Mouse (Mus musculus): Measurements from ENCODE around the gene Pank4. TPM values are rescaled to one million over a fixed set of nuclear protein-coding genes. Genes with fewer than 3 reads are reported as not detected.

Pank4 gene
- 10 to 100 TPM; 45.1 to 45.5 TPM for total RNA-seq (2021)
- long read RNA-seq, experiment 1, transcript Pank4-201 (19 exons, 2,508 nt): major isoform, 47 of 76 reads
- long read RNA-seq, experiment 1, partial matches to known transcripts: 2 of 76 reads
- long read RNA-seq, experiment 1, other reads (novel, unspliced or antisense): 27 of 76 reads
- long read RNA-seq, experiment 2, transcript Pank4-201 (19 exons, 2,508 nt): major isoform, 26 of 75 reads
- long read RNA-seq, experiment 2, partial matches to known transcripts: 4 of 75 reads
- long read RNA-seq, experiment 2, other reads (novel, unspliced or antisense): 44 of 75 reads

DNA sequence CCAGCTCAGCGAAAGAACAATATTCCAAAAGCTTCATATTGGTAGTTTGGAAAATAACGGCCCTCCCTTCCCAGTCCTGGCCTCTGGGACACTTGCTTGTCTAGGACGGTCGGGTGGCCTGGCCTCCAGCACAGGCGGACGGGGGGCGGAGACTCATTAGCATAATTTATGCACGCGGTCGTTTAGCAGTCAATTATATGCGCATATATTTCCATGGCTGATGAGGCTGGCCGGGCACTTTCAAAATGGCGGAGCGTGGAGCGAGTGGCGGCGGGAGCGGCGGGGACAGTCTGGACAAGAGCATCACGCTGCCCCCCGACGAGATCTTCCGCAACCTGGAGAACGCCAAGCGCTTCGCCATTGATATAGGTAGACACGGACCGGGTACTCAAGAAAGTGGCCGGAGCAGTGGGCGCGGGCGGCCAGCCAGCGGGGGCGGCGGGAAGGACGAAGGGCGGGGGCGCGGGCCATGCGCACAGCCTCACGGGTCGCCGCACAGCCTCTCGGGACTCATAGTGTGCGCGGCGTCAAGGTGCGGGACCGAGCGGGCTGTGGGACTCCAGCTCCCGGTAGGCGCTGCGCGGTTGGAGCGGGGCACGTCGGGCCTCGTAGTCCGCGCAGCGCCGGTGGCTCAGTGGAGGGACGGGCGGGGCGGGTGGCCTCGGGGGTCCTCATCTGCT is at the start of gene Pank4:
Gene Pank4 (plus strand): TSS at position 223 of the 680 bp plus-strand sequence.
- H3K27ac ChIP-seq: peak within 1 kb of the TSS; percentile 98
- H3K4me3 ChIP-seq: peak within 1 kb of the TSS; percentile 86
- DNase-seq (ENCODE audit: extremely low spot score in 1 of 2, low spot score in 2 of 2): peak; percentile 91 to 92
- TF ChIP-seq CTCF (IDR thresholded peaks at IDR 0.05): no peak
- intact Hi-C loops (cut with DNase I): loop anchor here (2.0 to 10.0 kb wide), 3 partner anchors 19 to 809 kb away; no protein-coding TSS in a partner anchor

DNA sequence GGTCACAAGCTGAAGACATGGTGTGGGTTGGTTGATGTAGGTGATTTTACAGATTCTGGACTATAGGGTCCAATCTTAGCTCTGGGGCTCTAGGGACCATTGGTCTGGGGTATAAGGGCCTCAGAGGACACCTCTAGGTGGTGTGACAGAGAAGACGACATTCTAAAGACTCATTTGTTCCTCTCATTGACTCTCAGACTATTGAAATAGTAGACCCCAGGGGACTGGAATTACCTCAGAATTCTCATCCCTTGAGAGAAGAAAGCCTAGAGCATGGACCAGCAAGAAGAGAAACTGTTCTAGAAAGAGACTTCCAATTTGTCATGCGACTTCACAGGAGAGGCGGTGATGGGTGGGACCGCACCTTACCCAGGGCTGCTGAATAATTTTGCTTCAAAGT is 49.7 kb upstream of the Pank4 start:
- Histone ChIP-seq H3K27ac (no peak overlapping the region), H3K4me3 (no peak overlapping the region)
- no peak for DNase-seq (ENCODE audit: extremely low spot score in 1 of 2, low spot score in 2 of 2)
- TF ChIP-seq CTCF (IDR thresholded peaks at IDR 0.05): no peak
- intact Hi-C loops (cut with DNase I): no loop called here

DNA sequence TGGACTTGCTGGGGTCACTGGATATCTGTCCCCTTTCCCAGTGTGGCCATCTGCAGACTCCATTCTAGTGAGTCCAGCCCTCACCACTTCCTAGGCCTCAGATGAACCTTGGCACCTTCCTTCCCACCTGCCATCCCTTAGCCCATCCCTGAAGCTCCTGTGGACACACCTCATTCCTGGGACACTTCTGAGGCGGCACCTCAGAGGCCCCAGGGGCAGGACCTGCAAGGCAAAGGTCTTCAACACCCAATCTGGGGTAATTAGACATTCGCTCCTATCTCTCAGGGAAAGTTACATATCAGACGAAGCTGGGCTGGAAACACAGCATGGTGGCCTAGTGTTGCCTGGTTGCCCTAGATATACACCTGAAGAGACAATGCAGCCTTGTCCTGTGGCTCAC is 49.2 kb upstream of the Pank4 start:
- Histone ChIP-seq H3K27ac (no peak overlapping the region), H3K4me3 (no peak overlapping the region)
- DNase-seq (ENCODE audit: extremely low spot score in 1 of 2, low spot score in 2 of 2): no peak
- no peak for TF ChIP-seq CTCF (IDR thresholded peaks at IDR 0.05)
- intact Hi-C loops (cut with DNase I): no loop called here

DNA sequence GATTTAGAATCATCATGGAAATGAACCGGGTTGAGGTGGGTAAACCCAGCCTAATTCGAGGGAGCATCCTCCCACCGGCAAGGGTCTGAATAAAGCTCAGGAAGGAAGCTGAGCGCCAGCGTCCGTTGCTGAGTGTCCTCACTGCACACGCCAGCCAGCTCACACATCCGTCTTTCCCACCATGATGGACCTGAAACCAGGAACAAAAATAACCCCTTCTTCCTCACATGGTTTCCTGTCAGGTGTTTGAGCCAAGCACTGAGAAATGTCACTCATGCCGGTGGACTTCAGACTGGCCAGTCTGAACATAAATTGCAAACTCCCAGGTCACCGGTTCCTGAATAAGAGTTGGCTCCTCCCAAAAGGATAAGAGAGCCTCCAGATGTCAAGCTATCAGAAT is 48.6 kb upstream of the Pank4 start:
- Histone ChIP-seq H3K27ac (no peak overlapping the region), H3K4me3 (no peak overlapping the region)
- intact Hi-C loops (cut with DNase I): no loop called here
- no peak for TF ChIP-seq CTCF (IDR thresholded peaks at IDR 0.05)
- no peak for DNase-seq (ENCODE audit: extremely low spot score in 1 of 2, low spot score in 2 of 2)

DNA sequence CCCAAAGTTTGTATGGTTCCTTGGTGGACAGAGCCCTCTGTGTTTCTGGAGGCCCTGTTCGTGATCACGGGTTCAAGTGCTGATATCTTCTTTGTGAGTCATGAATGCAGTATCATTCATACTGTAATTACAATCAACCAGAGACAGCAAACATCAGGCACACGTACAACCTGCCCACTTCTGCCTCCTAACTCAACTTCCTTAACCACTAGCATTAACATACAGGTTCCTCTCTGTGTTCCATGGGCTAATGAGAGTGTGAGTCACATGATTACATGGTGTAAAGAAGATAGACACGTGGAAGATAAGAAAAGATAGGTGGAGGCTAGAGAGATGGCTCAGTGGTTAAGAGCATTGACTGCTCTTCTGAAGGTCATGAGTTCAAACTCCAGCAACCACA is 47.3 kb upstream of the Pank4 start:
- no peak overlapping the region for H3K27ac ChIP-seq
- intact Hi-C loops (cut with DNase I): no loop called here

DNA sequence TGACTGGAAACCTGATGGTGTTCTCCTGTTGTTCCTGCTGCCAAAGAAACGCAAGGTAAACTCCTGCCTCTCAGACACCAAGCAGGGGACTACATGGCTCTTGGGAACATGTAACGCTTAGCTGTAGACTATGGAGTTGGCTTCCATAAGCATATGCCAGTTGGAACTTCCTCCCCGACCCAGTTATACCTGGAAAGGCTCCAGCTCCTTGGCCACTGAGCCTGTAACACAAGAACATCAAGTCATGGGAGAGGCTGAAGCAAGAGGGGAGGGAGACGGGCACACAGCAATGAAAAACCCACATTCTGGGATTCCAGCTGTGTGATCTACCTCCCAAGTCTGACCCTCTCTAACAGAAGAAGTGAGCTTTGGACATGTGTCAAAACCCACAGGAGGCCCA is 41.6 kb upstream of the Pank4 start:
- H3K4me3 ChIP-seq: no peak overlapping the region
- intact Hi-C loops (cut with DNase I): no loop called here
- DNase-seq (ENCODE audit: extremely low spot score in 1 of 2, low spot score in 2 of 2): no peak
- H3K27ac ChIP-seq: no peak overlapping the region
- no peak for TF ChIP-seq CTCF (IDR thresholded peaks at IDR 0.05)

More for the DNA sequence above, 47.3 kb upstream of the Pank4 start:
- TF ChIP-seq CTCF (IDR thresholded peaks at IDR 0.05): no peak
- no peak overlapping the region for H3K4me3 ChIP-seq
- DNase-seq (ENCODE audit: extremely low spot score in 1 of 2, low spot score in 2 of 2): no peak

DNA sequence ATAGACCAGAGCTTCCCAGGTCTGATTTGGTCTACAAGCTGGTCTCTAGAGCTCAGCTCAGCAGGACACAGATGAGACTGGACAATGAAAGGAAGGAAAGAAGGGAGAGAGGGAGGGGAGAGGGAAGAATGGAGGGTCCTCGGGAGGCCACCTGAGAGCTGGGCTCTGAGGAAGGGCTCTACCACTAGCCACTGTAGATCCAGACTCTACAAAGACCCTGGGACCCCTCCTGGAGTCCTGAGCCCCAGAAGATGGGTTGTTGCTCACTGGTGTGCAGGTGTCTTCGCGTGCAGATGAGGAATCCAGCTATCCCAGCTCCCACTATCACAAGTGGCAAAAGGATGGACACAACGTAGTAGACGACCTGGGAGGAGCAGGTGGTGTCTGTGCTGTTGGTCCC is 41.0 kb upstream of the Pank4 start:
- no peak for TF ChIP-seq CTCF (IDR thresholded peaks at IDR 0.05)
- intact Hi-C loops (cut with DNase I): no loop called here
- DNase-seq (ENCODE audit: extremely low spot score in 1 of 2, low spot score in 2 of 2): no peak
- H3K4me3 ChIP-seq: no peak overlapping the region
- H3K27ac ChIP-seq: no peak overlapping the region

DNA sequence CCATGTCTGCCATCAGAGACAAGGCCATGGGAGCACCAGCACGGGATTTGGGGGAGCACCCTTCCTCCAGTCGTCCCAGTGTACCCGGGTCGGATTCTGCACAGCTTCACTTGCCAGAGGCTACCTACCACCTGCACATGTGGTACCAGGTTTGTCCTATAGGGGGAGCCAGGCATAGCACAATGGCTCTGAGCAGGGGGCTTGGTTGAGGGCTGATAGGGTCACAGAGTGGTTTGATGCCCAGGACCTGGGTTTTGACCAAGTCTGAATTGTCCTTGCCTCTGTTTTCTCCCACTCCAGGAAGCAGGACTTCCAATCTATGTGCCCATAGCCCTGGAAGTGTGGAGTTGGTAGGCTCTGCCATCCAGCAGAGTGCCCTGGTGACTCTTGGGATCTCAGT is 38.5 kb upstream of the Pank4 start:
- TF ChIP-seq CTCF (IDR thresholded peaks at IDR 0.05): peak; percentile 53
- intact Hi-C loops (cut with DNase I): no loop called here

DNA sequence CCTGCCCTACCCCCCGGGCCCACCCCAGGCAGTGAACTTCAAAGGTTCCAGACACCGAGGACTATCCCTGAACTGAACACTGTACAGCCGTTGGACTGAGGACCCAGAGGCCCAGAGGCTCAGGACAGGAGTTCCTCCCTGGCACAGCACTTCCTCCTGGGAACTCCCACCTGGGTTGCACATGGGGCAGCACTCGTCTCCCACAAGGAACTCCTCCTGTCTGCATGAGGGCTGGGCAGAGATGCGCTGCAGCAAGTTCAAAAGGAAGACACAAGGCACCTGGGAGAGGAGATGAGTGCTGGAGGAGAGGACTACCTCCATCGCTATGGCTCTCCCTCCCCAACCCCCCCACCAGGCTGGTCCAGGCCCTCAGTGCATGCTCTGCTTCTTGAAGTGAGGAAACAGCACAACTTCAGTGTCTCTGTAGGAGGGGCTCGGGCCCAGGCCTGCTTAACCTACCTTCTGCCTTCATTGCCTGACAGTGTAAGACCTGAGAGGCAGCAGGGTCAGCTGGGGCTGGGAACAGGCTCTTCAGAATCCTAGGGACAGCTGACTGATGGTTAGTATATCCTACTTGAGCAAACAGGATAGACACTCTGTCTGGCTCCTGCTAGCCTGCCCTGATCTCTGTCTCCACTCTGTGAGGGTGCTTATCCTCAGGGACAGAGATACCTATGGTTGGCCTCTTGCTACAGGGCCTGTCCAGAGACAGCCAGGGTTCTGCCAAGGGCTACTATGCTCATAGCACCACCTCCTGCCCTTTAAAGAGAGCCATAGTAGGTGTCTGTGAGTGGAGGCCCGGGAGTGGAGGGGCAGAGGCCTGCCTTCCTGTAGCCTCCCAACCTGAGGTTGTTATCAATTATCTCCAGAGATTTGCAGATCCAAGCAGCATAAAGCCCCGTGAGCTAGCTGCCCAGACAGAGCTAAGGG is 36.7 kb upstream of the Pank4 start:
- 0 out of 2 replicates have a peak overlapping the region, but pooled peaks have one; percentile 11 for H3K4me3 ChIP-seq
- TF ChIP-seq CTCF (IDR thresholded peaks at IDR 0.05): no peak
- intact Hi-C loops (cut with DNase I): no loop called here
- DNase-seq (ENCODE audit: extremely low spot score in 1 of 2, low spot score in 2 of 2): no peak
- H3K27ac ChIP-seq: peak overlapping the region; percentile 59; the same call in 1 of the 2 replicates

More for the DNA sequence above, 38.5 kb upstream of the Pank4 start:
- no peak for DNase-seq (ENCODE audit: extremely low spot score in 1 of 2, low spot score in 2 of 2)
- no peak overlapping the region for H3K27ac ChIP-seq
- H3K4me3 ChIP-seq: no peak overlapping the region

DNA sequence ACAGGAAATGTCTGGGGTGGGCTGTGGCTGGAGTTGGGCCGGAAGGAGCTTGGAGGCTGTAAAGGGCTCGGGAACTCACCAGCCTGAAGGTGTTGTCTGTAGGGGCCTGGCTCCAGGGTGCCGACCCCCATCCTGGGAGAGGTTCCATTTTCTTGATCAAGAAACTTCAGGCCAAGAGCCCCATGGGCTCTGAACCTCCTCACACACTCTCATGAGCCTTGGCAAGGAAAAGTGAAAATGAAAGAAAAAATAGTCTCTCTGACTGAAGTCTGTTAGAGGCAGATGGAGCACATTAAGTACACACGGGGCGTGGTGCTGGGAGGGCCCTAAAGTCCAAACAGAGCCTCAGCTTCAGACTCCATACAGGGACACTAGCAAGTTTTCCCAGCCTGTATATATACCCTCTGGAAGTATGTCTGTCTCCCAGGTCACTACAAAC is 36.0 kb upstream of the Pank4 start:
- TF ChIP-seq CTCF (IDR thresholded peaks at IDR 0.05): no peak
- Histone ChIP-seq H3K4me3 (0 out of 2 replicates have a peak overlapping the region, but pooled peaks have one; percentile 11), H3K27ac (peak overlapping the region; percentile 59)
- DNase-seq (ENCODE audit: extremely low spot score in 1 of 2, low spot score in 2 of 2): no peak
- intact Hi-C loops (cut with DNase I): no loop called here

DNA sequence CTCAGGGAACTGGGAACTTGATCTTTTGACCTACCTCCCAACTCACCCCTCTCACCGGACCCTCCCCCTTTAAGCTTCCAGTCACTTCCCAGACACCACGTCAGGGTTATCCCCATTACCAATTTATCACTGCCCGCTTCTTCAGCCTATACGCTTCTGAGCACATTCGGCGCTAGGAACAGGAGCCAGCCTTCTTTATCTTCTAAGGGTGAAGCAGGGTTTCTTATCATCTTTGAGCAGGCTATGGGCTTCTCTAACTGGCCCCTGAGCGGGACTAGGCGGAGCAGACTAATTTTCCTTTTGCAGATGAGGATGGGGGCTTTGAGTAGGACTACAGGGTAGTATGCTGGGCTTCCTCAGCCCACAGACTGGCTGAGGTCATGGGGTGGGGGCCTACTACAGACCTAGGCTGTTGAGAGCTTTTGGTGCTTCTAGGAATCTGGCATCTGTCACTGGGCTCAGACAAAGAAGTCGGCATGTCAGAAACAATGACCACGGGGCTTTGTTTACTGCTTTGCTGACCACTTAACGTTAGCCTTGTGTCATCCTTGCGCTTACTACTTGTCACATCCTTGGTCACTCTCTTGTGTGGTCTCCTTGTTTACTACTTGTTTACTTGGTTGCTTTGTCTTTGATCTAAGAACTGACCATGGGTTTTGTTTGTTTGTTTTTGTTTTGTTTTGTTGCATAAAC is 35.4 kb upstream of the Pank4 start, which contains the start of gene Tnfrsf14:
Gene Tnfrsf14 (minus strand): TSS at position 169 of the 693 bp plus-strand sequence.
- intact Hi-C loops (cut with DNase I): no loop called here
- no peak for DNase-seq (ENCODE audit: extremely low spot score in 1 of 2, low spot score in 2 of 2)
- Histone ChIP-seq H3K27ac (peak within 1 kb of the TSS; percentile 59), H3K4me3 (0 out of 2 replicates have a peak within 1 kb of the TSS, but pooled peaks have one; percentile 11)
- no peak for TF ChIP-seq CTCF (IDR thresholded peaks at IDR 0.05)
